Mouse (Mus musculus) forebrain, embryonic 12.5 days (tissue): ENCODE data around the gene Tmem210. TPM values are rescaled to one million over a fixed set of nuclear protein-coding genes. Genes with fewer than 3 reads are reported as not detected.

Experiments used
- ATAC-seq: fragments of 200-750 bp; cut with Nextera tagmentation; 2 replicates; pipeline ENCODE4 v1.8.0; 2017; ENCODE audit warnings: moderate TSS enrichment; ENCODE audit not compliant: low FRiP score
- H3K27ac ChIP-seq: fragments of 300-500 bp; sonication (generic); 2 replicates; pipeline ENCODE4 v1.5.1; 2016; ENCODE audit warnings: mild to moderate bottlenecking
- H3K27me3 ChIP-seq: fragments of 300-500 bp; sonication (generic); 2 replicates; pipeline ENCODE4 v1.6.1; 2016; ENCODE audit warnings: mild to moderate bottlenecking
- H3K36me3 ChIP-seq: fragments of 300-500 bp; sonication (generic); replicated peaks from 2 replicates; pipeline ENCODE4 v1.6.1; 2016; ENCODE audit warnings: mild to moderate bottlenecking
- H3K4me1 ChIP-seq: fragments of 300-500 bp; sonication (generic); 2 replicates; pipeline ENCODE4 v1.6.1; 2016
- H3K4me2 ChIP-seq: fragments of 300-500 bp; sonication (generic); 2 replicates; pipeline ENCODE4 v1.6.1; 2016; ENCODE audit warnings: mild to moderate bottlenecking, moderate library complexity
- H3K4me3 ChIP-seq: fragments of 300-500 bp; sonication (generic); replicated peaks from 2 replicates; pipeline ENCODE4 v1.5.1; 2016; ENCODE audit warnings: mild to moderate bottlenecking
- H3K9ac ChIP-seq: fragments of 300-500 bp; sonication (generic); 2 replicates; pipeline ENCODE4 v1.6.1; 2016; ENCODE audit warnings: mild to moderate bottlenecking
- H3K9me3 ChIP-seq: fragments of 300-500 bp; sonication (generic); 2 replicates; pipeline ENCODE4 v1.6.1; 2016
- WGBS: fragments of 180-500 bp; shearing (Covaris S2); methylation state at CpG from one replicate; pipeline ENCODE4 v1.1.7; 2016; 5-methylcytosine and 5-hydroxymethylcytosine counted together
- polyA plus RNA-seq: library from polyadenylated mRNA; unstranded; fragments of >200 nt; fragmentation: Nextera tagmentation; extraction: Ambion mirVana; gene quantifications from 2 replicates; pipeline ENCODE4 v1.2.1, GENCODE M21; 2016

Gene Tmem210
- polyA plus RNA-seq, 1 experiment from 2014 or later: not detected

- H3K27ac ChIP-seq: no peak overlapping the region
- peak overlapping the region; percentile 87 for H3K4me2 ChIP-seq
- H3K4me1 ChIP-seq: 0 out of 2 replicates have a peak, but pooled peaks cover 13% of the 10 kb centered on the region
- H3K4me3 ChIP-seq: peak overlapping the region; percentile 49
- no peak for ATAC-seq
- peaks cover 75% of the 10 kb centered on the region for H3K27me3 ChIP-seq
- WGBS: 50% methylated on average over 14 of the region's 14 CpGs
- H3K36me3 ChIP-seq: no peaks in the 10 kb centered on the region
- H3K9ac ChIP-seq: peak overlapping the region; percentile 61; the same call in 1 of the 2 replicates
- no peaks in the 10 kb centered on the region for H3K9me3 ChIP-seq
Measured at GRCm38 (mm10) chr2:25305587-25306359, 17.8 kb downstream of the Tmem210 start.

- 0 out of 2 replicates have a peak, but pooled peaks cover 4% of the 10 kb centered on the region for H3K4me1 ChIP-seq
- WGBS: 57% methylated on average over 10 of the region's 10 CpGs
- H3K27ac ChIP-seq: no peak overlapping the region
- H3K9me3 ChIP-seq: no peaks in the 10 kb centered on the region
- no peak overlapping the region for H3K4me3 ChIP-seq
- peaks cover 99% of the 10 kb centered on the region for H3K27me3 ChIP-seq
- ATAC-seq: no peak
- no peak overlapping the region for H3K9ac ChIP-seq
- no peaks in the 10 kb centered on the region for H3K36me3 ChIP-seq
- H3K4me2 ChIP-seq: no peak overlapping the region
Measured at GRCm38 (mm10) chr2:25310180-25310579, 22.2 kb downstream of the Tmem210 start.

GRCm38 (mm10) chr2:25310969-25311368 lies 23.0 kb downstream of the Tmem210 start:
- H3K4me1 ChIP-seq: no peaks in the 10 kb centered on the region
- no peak overlapping the region for H3K4me3 ChIP-seq
- WGBS: 3% methylated on average over 22 of the region's 22 CpGs
- H3K4me2 ChIP-seq: no peak overlapping the region
- no peaks in the 10 kb centered on the region for H3K9me3 ChIP-seq
- no peak for ATAC-seq
- peaks cover 100% of the 10 kb centered on the region for H3K27me3 ChIP-seq
- H3K9ac ChIP-seq: no peak overlapping the region
- H3K27ac ChIP-seq: no peak overlapping the region
- no peaks in the 10 kb centered on the region for H3K36me3 ChIP-seq

- no peaks in the 10 kb centered on the region for H3K36me3 ChIP-seq
- H3K27ac ChIP-seq: no peak overlapping the region
- no peaks in the 10 kb centered on the region for H3K4me1 ChIP-seq
- peaks cover 100% of the 10 kb centered on the region for H3K27me3 ChIP-seq
- no peak overlapping the region for H3K4me3 ChIP-seq
- no peaks in the 10 kb centered on the region for H3K9me3 ChIP-seq
- no peak overlapping the region for H3K4me2 ChIP-seq
- no peak for ATAC-seq
- WGBS: 7% methylated on average over 11 of the region's 11 CpGs
- H3K9ac ChIP-seq: no peak overlapping the region
Measured at GRCm38 (mm10) chr2:25311491-25311891, 23.5 kb downstream of the Tmem210 start.

GRCm38 (mm10) chr2:25318119-25318966 lies 30.4 kb downstream of the Tmem210 start:
- peak overlapping the region; percentile 34; the same call in 1 of the 2 replicates for H3K9ac ChIP-seq
- peak; percentile 41 for ATAC-seq

GRCm38 (mm10) chr2:25318971-25319773 lies 31.2 kb downstream of the Tmem210 start, which contains the start of gene Grin1:
Gene Grin1 (minus strand): TSS chr2:25319187.
- peaks cover 10% of the 10 kb centered on the region for H3K4me1 ChIP-seq
- peak within 1 kb of the TSS; percentile 34; the same call in 1 of the 2 replicates for H3K9ac ChIP-seq
- H3K9me3 ChIP-seq: no peaks in the 10 kb centered on the region
- ATAC-seq: peak; percentile 78
- no peak within 1 kb of the TSS for H3K27ac ChIP-seq
- WGBS: 9% methylated on average over 58 of the region's 58 CpGs
- H3K27me3 ChIP-seq: peaks cover 84% of the 10 kb centered on the region
- peak within 1 kb of the TSS; percentile 45 for H3K4me3 ChIP-seq
- peak within 1 kb of the TSS; percentile 65 for H3K4me2 ChIP-seq
- no peaks in the 10 kb centered on the region for H3K36me3 ChIP-seq

More at GRCm38 (mm10) chr2:25318119-25318966, 30.4 kb downstream of the Tmem210 start:
- H3K9me3 ChIP-seq: no peaks in the 10 kb centered on the region
- 5% methylated on average over 31 of the region's 31 CpGs for WGBS
- peak overlapping the region; percentile 65 for H3K4me2 ChIP-seq
- H3K4me3 ChIP-seq: peak overlapping the region; percentile 45
- peaks cover 10% of the 10 kb centered on the region for H3K4me1 ChIP-seq
- H3K36me3 ChIP-seq: no peaks in the 10 kb centered on the region
- H3K27me3 ChIP-seq: peaks cover 93% of the 10 kb centered on the region
- H3K27ac ChIP-seq: no peak overlapping the region

GRCm38 (mm10) chr2:25320084-25320483 lies 32.1 kb downstream of the Tmem210 start:
- H3K9ac ChIP-seq: no peak overlapping the region
- peaks cover 10% of the 10 kb centered on the region for H3K4me1 ChIP-seq
- no peaks in the 10 kb centered on the region for H3K36me3 ChIP-seq
- WGBS: 39% methylated on average over 2 of the region's 2 CpGs
- no peaks in the 10 kb centered on the region for H3K9me3 ChIP-seq
- ATAC-seq: no peak
- H3K4me3 ChIP-seq: no peak overlapping the region
- no peak overlapping the region for H3K4me2 ChIP-seq
- no peak overlapping the region for H3K27ac ChIP-seq
- H3K27me3 ChIP-seq: peaks cover 79% of the 10 kb centered on the region

GRCm38 (mm10) chr2:25326036-25326435 lies 38.1 kb downstream of the Tmem210 start:
- no peak overlapping the region for H3K9ac ChIP-seq
- H3K27ac ChIP-seq: no peak overlapping the region
- peaks cover 20% of the 10 kb centered on the region for H3K27me3 ChIP-seq
- H3K9me3 ChIP-seq: no peaks in the 10 kb centered on the region
- H3K4me3 ChIP-seq: no peak overlapping the region
- no peaks in the 10 kb centered on the region for H3K36me3 ChIP-seq
- H3K4me1 ChIP-seq: peaks cover under 1% of the 10 kb centered on the region; the same call in 1 of the 2 replicates
- 78% methylated on average over 2 of the region's 2 CpGs for WGBS
- H3K4me2 ChIP-seq: no peak overlapping the region
- no peak for ATAC-seq

- H3K27ac ChIP-seq: no peak overlapping the region
- no peak overlapping the region for H3K4me3 ChIP-seq
- H3K27me3 ChIP-seq: 0 out of 2 replicates have a peak, but pooled peaks cover 4% of the 10 kb centered on the region
- H3K36me3 ChIP-seq: no peaks in the 10 kb centered on the region
- no peak overlapping the region for H3K9ac ChIP-seq
- H3K4me1 ChIP-seq: peaks cover 11% of the 10 kb centered on the region
- no peak overlapping the region for H3K4me2 ChIP-seq
- H3K9me3 ChIP-seq: no peaks in the 10 kb centered on the region
- ATAC-seq: no peak
- WGBS: 33% methylated on average over 7 of the region's 7 CpGs
Measured at GRCm38 (mm10) chr2:25328440-25328839, 40.5 kb downstream of the Tmem210 start.

- peak overlapping the region; percentile 88; the same call in 1 of the 2 replicates for H3K9ac ChIP-seq
- peaks cover 15% of the 10 kb centered on the region for H3K4me1 ChIP-seq
- H3K4me3 ChIP-seq: peak overlapping the region; percentile 89
- no peak for ATAC-seq
- no peaks in the 10 kb centered on the region for H3K27me3 ChIP-seq
- H3K36me3 ChIP-seq: peaks cover 27% of the 10 kb centered on the region
- H3K9me3 ChIP-seq: no peaks in the 10 kb centered on the region
- H3K4me2 ChIP-seq: peak overlapping the region; percentile 92
- WGBS: 67% methylated on average over 9 of the region's 9 CpGs
- H3K27ac ChIP-seq: no peak overlapping the region
Measured at GRCm38 (mm10) chr2:25331470-25331869, 43.5 kb downstream of the Tmem210 start.

GRCm38 (mm10) chr2:25332286-25333160 lies 44.6 kb downstream of the Tmem210 start, which contains the start of gene Man1b1:
Gene Man1b1 (plus strand): TSS chr2:25332338.
- ATAC-seq: peak; percentile 98
- under 1% methylated on average over 78 of the region's 78 CpGs for WGBS

More at GRCm38 (mm10) chr2:25332286-25333160, 44.6 kb downstream of the Tmem210 start, which contains the start of gene Man1b1:
- H3K4me2 ChIP-seq: peak within 1 kb of the TSS; percentile 92
- peaks cover 38% of the 10 kb centered on the region for H3K36me3 ChIP-seq
- H3K9ac ChIP-seq: peak within 1 kb of the TSS; percentile 88
- H3K4me1 ChIP-seq: peaks cover 15% of the 10 kb centered on the region
- no peaks in the 10 kb centered on the region for H3K9me3 ChIP-seq
- peak within 1 kb of the TSS; percentile 79 for H3K27ac ChIP-seq
- H3K27me3 ChIP-seq: no peaks in the 10 kb centered on the region
- peak within 1 kb of the TSS; percentile 89 for H3K4me3 ChIP-seq
